Comparison of ENCODE assay signal across 26 mouse cellular contexts in the genomic region with DNA sequence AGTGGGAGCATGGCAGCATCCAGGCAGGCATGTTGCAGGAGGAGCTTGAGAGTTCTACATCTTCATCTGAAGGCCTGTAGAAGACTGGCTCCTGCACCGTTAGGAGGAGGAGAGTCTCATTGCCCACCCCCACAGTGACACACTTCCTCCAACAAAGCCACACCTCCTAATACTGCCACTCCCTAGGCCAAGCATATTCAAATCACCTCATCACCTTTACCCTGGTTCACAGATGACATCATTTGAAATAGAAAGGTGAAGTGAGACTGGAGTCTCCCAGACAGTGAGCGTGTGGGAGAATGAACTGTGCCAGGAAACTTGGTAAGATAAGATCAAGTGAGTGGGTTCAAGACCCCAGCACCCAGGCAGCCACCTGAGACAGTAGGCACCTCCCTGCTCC.
"Had no signal": no experiment of that assay in that cellular context is flagged by ENCODE, and none has a peak within 500 bp of the region (broad histone marks: within the 10 kb centered on the region; RNA-seq: fewer than 3 reads in every experiment).

No protein-coding gene starts in this region.

- H3K9ac ChIP-seq: heart, embryonic 12.5 days; hindbrain, embryonic 12.5 days; hindbrain, embryonic 14.5 days; limb, embryonic 12.5 days; liver, embryonic 13.5 days; liver, embryonic 15.5 days had no signal

- H3K27me3 ChIP-seq: heart, embryonic 12.5 days; hindbrain, embryonic 12.5 days; limb, embryonic 12.5 days had no signal

- DNase-seq: gastrocnemius, postnatal 14 days; gastrocnemius, postnatal 36 days; heart, adult 11 months; heart, adult 2 months; heart, postnatal 10 days; heart, postnatal 4 days; kidney, adult 18-20 months; kidney, adult 8-10 months; kidney, postnatal 10 days; kidney, postnatal 25 days; kidney, postnatal 4 days; liver; liver, embryonic 13.5 days had no signal

- H3K9me3 ChIP-seq: limb, embryonic 10.5 days; liver, embryonic 15.5 days had no signal

- H3K27ac ChIP-seq: heart, adult 2 months; hindbrain, embryonic 10.5 days; hindbrain, embryonic 12.5 days; hindbrain, embryonic 14.5 days; layer of hippocampus, adult 2 months; left cerebral cortex, adult 2 months; limb, embryonic 10.5 days; limb, embryonic 12.5 days; liver, embryonic 13.5 days; liver, embryonic 15.5 days had no signal

- H3K36me3 ChIP-seq: heart, embryonic 12.5 days; hindbrain, embryonic 10.5 days; hindbrain, embryonic 12.5 days; limb, embryonic 10.5 days; limb, embryonic 12.5 days; liver, embryonic 13.5 days; liver, embryonic 15.5 days had no signal

- H3K4me3 ChIP-seq: heart, adult 2 months; heart, embryonic 12.5 days; hindbrain, embryonic 10.5 days; hindbrain, embryonic 12.5 days; layer of hippocampus, adult 2 months; left cerebral cortex, adult 2 months; limb, embryonic 10.5 days; limb, embryonic 12.5 days; liver, embryonic 13.5 days; liver, embryonic 15.5 days had no signal

- ATAC-seq: hindbrain, embryonic 16.5 days; inflammation-experienced regulatory T-cells, adult 6 months; intestine, embryonic 16.5 days had no signal

- H3K4me1 ChIP-seq: heart, embryonic 12.5 days; limb, embryonic 12.5 days had no signal

- H3K4me2 ChIP-seq: heart, embryonic 12.5 days; hindbrain, embryonic 12.5 days; hindbrain, embryonic 14.5 days; limb, embryonic 12.5 days; liver, embryonic 11.5 days; liver, embryonic 13.5 days; liver, embryonic 15.5 days had no signal
